Mouse (Mus musculus) brown adipose tissue, adult 24 weeks (tissue): ENCODE measurements around the gene Sppl2c. TPM values are rescaled to one million over a fixed set of nuclear protein-coding genes. Genes with fewer than 3 reads are reported as not detected.

Experiments used
- H3K27ac ChIP-seq: fragments of 200-500 bp; replicated peaks from 2 replicates; pipeline ENCODE4 v1.5.1; 2012; ENCODE audit warnings: low read depth, mild to moderate bottlenecking, low read length
- H3K4me1 ChIP-seq: fragments of 200-500 bp; 2 replicates; pipeline ENCODE4 v1.6.1; 2012; ENCODE audit warnings: low read length, mixed read lengths; ENCODE audit not compliant: control insufficient read depth, insufficient read depth, insufficient read length
- H3K4me3 ChIP-seq: fragments of 200-500 bp; 2 replicates; pipeline ENCODE4 v1.5.1; 2012; ENCODE audit warnings: low read depth, mild to moderate bottlenecking, low read length, moderate library complexity; ENCODE audit not compliant: insufficient read depth
- polyA plus RNA-seq: library from polyadenylated mRNA; stranded (reverse); fragments of >200 nt; gene quantifications from 2 replicates; pipeline ENCODE4 v1.2.4, GENCODE M21; 2012; ENCODE audit not compliant: missing spikeins, insufficient read depth, insufficient read length

Gene Sppl2c
- polyA plus RNA-seq, 1 experiment: not detected

- Histone ChIP-seq H3K4me1 (no peaks in the 10 kb centered on the region), H3K4me3 (no peak overlapping the region), H3K27ac (no peak overlapping the region)
These were observed 35.6 kb downstream of the Sppl2c start for GRCm38 (mm10) chr11:104221751-104222150.

- Histone ChIP-seq H3K27ac (no peak overlapping the region), H3K4me1 (no peaks in the 10 kb centered on the region), H3K4me3 (no peak overlapping the region)
These were observed 37.2 kb downstream of the Sppl2c start for GRCm38 (mm10) chr11:104223301-104223700.

GRCm38 (mm10) chr11:104229391-104229790, 43.3 kb downstream of the Sppl2c start:
- Histone ChIP-seq H3K27ac (no peak overlapping the region), H3K4me1 (peaks cover 4% of the 10 kb centered on the region; the same call in 1 of the 2 replicates), H3K4me3 (no peak overlapping the region)

- H3K27ac ChIP-seq: no peak overlapping the region
- H3K4me1 ChIP-seq: peaks cover 4% of the 10 kb centered on the region; the same call in 1 of the 2 replicates
- H3K4me3 ChIP-seq: peak overlapping the region; percentile 75; the same call in 1 of the 2 replicates
These were observed 44.1 kb downstream of the Sppl2c start for GRCm38 (mm10) chr11:104230066-104230778.

- Histone ChIP-seq H3K4me1 (peaks cover 4% of the 10 kb centered on the region; the same call in 1 of the 2 replicates), H3K4me3 (peak within 1 kb of the TSS; percentile 75), H3K27ac (no peak within 1 kb of the TSS)
These were observed 45.1 kb downstream of the Sppl2c start, which contains the start of gene Mapt for GRCm38 (mm10) chr11:104231041-104231911. Gene Mapt, plus strand, starts transcription at chr11:104231390.

- Histone ChIP-seq H3K4me3 (peak overlapping the region; percentile 75), H3K4me1 (peaks cover 4% of the 10 kb centered on the region; the same call in 1 of the 2 replicates), H3K27ac (no peak overlapping the region)
These were observed 46.3 kb downstream of the Sppl2c start for GRCm38 (mm10) chr11:104232141-104233061.

GRCm38 (mm10) chr11:104233101-104233500, 47.0 kb downstream of the Sppl2c start:
- no peak overlapping the region for H3K27ac ChIP-seq
- peaks cover 7% of the 10 kb centered on the region for H3K4me1 ChIP-seq
- H3K4me3 ChIP-seq: peak overlapping the region; percentile 75

GRCm38 (mm10) chr11:104233574-104234206, 47.6 kb downstream of the Sppl2c start:
- Histone ChIP-seq H3K4me1 (peaks cover 7% of the 10 kb centered on the region), H3K4me3 (peak overlapping the region; percentile 24), H3K27ac (no peak overlapping the region)

- Histone ChIP-seq H3K27ac (no peak overlapping the region), H3K4me3 (no peak overlapping the region), H3K4me1 (peaks cover 7% of the 10 kb centered on the region)
These were observed 48.6 kb downstream of the Sppl2c start for GRCm38 (mm10) chr11:104234680-104235079.

- Histone ChIP-seq H3K4me3 (no peak overlapping the region), H3K4me1 (peaks cover 7% of the 10 kb centered on the region), H3K27ac (no peak overlapping the region)
These were observed 49.8 kb downstream of the Sppl2c start for GRCm38 (mm10) chr11:104235881-104236280.

- H3K4me3 ChIP-seq: no peak overlapping the region
- H3K27ac ChIP-seq: no peak overlapping the region
- peaks cover 7% of the 10 kb centered on the region for H3K4me1 ChIP-seq
These were observed 51.1 kb downstream of the Sppl2c start for GRCm38 (mm10) chr11:104237226-104237625.

- no peak overlapping the region; the same call in 1 of the 2 replicates for H3K27ac ChIP-seq
- H3K4me1 ChIP-seq: peaks cover 3% of the 10 kb centered on the region
These were observed 52.0 kb downstream of the Sppl2c start for GRCm38 (mm10) chr11:104237958-104238747.

More at GRCm38 (mm10) chr11:104237958-104238747, 52.0 kb downstream of the Sppl2c start:
- no peak overlapping the region for H3K4me3 ChIP-seq
